Mouse (Mus musculus): ENCODE measurements around the gene Rnf144a.
"Not testable (repeated sequence)": the region's sequence is repeated elsewhere in the genome, so short reads cannot be mapped to it uniquely, and the experiment has no call there.

Gene Rnf144a

DNA sequence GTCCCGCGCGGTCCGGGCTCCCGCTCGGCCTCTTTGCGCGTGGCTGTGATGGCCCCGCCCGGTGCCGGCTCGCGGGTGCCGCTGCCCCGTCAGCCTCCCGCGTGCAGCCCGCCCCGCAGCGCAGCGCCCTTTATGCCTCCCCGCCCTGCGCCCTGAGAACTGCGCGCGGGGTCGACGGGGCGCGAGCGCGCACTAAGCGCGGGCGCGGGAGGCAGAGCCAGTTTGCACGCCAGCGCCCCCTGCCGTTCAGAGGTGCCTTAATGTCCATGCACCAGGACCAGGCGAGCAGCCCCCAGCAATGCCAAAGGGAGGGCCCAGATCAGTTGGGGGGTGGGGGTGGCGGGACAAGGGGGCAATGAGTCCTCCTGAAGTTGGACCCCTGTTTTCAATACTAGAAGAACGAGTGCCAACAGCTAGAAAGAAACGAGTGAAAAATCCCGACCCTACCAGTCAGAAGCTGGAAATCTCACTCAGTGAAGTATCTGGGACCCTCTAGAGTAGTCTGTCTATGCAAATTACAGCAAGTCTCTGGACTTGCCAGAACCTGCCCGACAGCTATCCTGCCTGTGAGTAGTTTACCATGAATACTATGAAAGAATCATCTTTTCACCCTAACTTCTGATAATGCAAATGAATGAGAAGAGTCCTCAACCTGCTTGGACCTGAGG, at the start of gene Rnf144a:
Rnf144a (minus strand) TSS at position 151 of the 668 bp plus-strand sequence.
- DNase-seq (ENCODE audit: low spot score in 2 of 2): peak; percentile 77 to 97

DNA sequence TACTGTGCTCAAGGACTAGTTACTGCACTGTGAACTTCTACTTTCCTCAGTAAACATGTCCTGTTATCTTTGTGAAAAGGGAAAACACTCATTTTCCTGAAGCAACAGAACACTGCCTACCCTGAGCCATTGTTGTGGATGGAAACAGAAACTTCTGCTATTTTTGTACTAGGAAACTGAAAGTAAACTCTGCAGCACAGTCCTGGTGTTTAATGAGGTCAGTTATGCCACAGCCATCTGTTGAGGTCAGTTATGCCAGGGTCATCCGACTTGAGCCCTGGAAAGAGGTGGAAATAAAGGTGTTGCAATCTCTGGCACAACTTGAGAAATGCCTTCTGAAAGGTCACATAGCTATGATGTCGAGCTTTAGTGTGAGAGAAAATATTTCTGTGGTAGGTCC, 45.0 kb upstream of the Rnf144a start:
- DNase-seq (ENCODE audit: low spot score in 2 of 2): no peak

DNA sequence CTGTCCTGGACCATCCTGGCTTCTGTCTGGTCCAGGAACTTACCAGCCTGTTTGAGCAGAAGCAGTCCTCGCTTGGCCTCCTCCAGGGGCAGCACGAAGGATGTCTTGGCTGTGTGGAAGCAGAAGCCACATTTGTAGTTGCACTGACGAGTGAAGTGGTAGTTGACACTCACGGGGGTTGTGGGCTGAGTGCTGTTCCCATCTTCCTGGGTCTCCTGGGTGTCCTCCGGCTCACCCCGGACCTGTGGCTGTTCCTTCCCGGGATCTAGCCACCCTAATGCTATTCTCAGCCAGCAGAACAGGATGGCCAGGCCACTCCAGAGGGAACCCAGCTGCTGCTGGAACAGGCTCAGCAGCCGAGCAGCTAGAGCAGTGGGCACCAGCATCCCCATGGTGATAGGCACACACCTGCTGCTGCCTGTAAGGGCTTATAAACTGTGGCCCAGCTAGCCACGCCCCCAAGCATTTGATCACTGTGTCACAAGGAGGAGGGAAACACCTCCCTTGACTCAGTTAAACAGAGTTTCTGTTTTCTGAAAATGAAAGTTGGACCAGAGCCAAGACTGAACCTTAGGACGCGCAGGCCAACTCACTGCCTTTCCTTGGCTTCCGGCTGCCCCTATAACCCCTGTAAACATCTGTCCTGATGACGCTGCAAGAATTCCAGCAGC, 41.1 kb upstream of the Rnf144a start, which contains the start of gene Rsad2:
Rsad2 (minus strand) TSS at position 425 of the 671 bp plus-strand sequence.
- peak; percentile 77 to 79 for DNase-seq (ENCODE audit: low spot score in 2 of 2)

DNA sequence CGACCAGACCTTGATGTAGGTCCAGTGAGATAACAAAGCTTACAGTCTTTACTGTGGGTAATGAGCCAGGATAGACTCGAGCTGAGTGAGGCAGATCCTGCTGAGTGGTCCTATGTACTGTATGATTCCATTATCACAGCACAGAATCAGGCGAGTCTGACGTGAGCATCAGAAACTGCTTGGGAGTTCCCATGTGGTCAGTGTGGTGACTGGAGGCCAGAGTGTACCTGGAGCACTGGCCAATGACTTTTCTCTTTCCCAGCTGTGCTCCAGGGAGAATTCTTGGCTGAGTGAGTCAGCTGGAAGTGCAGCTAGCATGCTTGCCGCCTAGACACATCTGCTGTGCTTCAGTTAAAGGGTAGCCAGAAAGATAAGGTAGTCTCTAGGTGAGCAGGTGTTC, 39.6 kb upstream of the Rnf144a start:
- no peak for DNase-seq (ENCODE audit: low spot score in 2 of 2)

DNA sequence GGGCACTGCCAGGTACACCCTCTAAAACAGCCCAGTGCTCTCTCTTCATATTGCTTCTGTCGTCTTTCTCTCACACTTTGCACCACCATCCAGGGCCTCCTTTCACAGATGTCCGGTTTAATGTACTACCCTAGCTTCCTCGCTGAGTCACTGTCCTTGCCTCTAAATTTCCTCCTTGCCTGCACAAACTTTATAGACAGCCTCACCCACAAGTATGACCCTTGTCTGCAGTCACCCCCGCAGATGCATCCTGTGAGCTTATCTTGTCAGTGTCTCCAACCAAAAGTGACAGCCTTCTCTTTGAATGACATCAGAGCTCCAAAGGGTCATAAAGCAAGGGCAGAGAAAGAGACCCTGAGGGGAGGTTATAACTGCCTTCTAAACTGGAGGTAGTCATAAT, 37.9 kb upstream of the Rnf144a start:
- no peak for DNase-seq (ENCODE audit: low spot score in 2 of 2)

DNA sequence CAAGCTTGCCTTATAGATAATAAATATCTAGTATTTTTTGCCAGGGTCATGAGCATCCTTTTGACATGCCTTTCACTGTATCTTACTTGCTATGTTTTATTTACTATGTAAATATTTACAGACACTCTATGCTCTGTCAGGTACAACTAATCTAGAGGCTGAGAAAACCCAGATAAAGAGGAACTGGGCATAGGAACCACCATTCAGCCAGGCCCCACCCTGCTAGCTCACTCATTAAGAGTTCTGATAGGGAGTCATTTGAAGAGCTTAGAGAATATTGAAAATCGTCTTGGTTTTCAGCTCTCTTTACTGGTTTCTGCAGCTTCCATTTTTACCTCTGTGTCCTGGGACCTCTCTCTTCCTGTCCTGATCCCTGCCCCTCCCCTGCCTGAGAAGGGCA, 36.1 kb upstream of the Rnf144a start:
- no peak for DNase-seq (ENCODE audit: low spot score in 2 of 2)

DNA sequence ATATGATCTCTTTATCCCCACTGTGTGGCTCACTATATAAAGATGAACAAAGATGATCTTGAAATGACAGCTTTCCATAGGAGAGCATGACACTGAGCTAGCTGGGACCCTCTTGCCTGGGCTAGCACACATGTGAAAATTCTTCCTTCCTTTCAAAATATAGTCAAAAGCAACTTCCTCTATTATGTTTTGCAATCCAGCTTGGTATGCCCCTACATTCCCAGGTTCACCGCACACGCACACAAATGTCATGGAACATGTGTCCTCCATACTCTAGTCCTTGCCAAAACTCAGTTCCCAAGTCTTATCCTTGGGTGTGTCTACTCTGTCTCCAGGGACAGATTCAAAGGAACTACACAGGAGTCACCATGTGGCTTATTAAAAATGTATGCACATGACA, 34.4 kb upstream of the Rnf144a start:
- DNase-seq (ENCODE audit: low spot score in 2 of 2): no peak

DNA sequence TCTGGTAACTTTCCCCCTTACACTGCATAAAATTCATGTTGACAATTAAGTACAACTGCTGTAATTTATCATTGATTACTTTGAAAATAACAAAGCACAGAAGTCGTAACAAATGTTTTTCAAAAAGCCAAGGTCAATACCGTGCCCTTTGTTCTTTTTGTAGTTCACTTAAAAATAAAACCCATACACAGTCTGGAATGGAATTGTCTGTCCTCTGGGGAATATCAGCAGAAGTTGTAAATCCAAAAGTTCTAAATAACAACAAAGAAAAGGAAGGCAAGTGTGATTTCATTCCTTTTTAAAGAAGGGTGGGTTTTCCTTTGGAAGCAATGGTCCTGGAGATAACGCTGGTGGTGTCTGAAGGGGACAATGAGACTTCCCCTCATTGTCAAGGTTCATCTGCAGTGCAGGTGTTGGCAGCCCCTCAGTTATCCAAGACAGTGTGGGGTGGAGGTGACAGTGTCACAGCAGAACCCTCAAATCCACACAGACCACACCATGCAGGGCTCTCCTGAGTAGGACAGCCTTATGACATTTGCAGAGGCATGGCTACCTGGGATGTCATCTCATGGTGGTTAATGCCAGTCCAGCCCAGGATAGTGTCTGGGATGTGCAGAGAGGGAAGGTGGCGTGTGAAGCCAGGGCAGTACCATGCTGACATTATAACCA, 31.5 kb upstream of the Rnf144a start:
- no peak for DNase-seq (ENCODE audit: low spot score in 2 of 2)

DNA sequence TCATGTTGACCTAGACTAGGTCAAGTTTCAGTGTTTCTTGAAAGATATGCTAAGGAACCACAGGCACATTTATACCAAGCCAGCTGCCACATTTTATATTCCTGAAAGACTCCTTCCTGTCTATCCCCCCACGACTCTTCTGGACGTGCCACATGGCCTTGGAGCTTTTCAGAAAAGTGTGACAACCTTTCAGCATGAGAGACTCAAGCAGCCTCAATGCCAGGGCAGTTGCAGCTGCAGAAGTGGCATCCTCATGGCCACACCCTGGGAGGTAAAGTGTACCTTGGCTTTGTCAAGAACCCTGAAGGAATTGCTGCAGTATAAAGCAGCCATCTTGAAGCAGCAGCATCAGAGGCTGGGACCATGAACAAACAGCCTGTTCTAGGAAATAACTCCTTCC, 29.5 kb upstream of the Rnf144a start:
- no peak for DNase-seq (ENCODE audit: low spot score in 2 of 2)

DNA sequence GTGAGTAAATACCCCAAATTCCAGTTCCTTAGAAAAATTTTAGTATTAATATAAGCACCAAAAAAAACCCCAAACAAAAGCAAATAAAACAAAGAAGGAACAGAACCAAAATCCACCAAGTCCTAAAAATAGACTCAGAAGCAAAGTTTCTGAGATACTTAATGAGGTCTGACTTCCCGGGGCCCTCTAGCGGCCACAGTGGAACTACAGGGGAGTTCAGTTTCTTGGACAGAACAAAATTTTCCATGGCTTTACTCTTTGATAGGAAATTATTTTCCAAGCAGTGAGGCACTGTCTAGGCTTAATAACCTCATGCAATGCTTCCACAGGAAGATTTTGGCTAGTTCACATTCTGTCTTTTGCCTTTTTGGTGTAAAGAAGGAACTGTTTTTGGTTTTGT, 29.0 kb upstream of the Rnf144a start:
- DNase-seq (ENCODE audit: low spot score in 2 of 2): peak; percentile 14 to 56

DNA sequence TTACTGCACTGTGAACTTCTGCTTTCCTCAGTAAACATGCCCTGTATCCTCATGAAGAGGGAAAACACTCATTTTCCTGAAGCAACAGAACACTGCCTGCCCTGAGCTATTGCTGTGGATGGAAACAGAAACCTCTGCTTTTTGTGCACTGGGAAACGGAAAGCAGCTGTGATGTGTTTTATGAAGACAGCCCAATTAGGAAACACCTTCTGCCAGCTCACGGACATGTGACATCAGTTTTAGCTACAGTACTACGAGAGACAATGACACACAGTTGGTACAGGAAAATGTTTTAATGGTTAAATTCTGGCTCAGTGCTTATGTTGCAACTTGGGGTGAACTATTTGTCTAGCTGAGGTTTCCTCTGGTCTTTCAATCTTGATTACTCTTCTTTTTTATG, 24.3 kb upstream of the Rnf144a start:
- no peak for DNase-seq (ENCODE audit: low spot score in 2 of 2)

DNA sequence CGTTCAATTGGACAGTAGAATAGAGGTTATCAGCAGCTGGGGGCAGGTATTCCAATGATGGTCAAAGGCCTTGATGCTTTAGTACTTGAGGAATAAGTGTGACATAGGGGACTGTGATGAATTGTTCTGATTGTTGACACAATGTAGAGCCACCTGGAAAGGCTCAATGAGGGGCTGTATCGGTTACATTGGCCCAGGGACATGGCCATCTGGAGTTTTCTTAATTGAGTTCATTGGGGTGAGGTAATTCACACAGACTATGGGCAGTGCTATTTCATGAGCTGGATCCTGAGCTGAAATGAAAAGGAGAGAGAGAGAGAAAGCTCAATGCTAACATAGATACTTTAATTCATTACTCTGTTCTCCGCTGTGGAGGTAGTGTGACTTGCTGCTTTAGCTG, 22.9 kb upstream of the Rnf144a start:
- no peak for DNase-seq (ENCODE audit: low spot score in 2 of 2)

DNA sequence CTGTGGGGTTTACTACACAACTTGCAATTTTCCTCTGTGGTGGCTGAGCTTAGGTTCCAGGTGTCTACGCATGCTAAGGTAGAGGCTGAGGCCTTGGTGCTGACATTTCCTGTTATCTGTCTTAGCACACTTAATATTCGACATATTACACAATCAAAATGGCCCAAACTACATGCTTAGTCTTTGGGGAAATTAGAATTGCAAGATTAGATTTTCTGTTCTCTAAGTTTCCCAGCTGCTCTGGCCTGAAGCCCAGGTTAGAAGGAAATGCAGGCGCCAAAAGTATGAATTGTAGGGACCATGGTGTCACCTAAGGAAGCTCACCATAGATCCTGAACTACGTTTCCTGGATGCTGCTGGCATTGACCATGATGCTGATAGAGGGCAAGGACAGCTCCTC, 21.3 kb upstream of the Rnf144a start:
- no peak for DNase-seq (ENCODE audit: low spot score in 2 of 2)

DNA sequence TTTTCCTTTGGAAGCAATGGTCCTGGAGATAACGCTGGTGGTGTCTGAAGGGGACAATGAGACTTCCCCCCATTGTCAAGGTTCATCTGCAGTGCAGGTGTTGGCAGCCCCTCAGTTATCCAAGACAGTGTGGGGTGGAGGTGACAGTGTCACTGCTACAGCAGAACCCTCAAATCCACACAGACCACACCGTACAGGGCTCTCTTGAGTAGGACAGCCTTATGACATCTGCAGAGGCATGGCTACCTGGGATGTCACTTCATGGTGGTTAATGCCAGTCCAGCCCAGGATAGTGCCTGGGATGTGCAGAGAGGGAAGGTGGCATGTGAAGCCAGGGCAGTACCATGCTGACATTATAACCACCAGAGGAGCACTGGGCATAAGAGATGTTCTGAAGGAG, 13.7 kb upstream of the Rnf144a start:
- not testable (repeated sequence) for DNase-seq (ENCODE audit: low spot score in 2 of 2)

DNA sequence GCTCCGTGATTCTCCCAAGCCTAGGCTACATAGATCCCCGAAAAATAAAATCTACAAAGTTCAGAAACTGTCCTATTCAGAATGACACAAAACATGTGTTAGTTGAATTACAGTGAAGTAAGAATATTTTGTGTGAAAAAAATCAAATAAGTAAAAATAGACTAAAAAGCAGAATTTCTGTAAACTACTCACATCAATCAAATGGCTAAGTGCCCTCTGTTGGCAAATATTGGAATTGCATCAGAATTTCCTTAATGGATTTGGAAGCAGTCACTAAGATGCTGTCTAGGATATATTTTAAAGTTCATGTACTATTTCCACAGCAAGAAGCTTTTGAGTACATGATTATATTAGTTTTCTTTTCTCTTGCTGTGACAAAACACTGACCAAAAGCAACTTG, 9.8 kb upstream of the Rnf144a start:
- peak in 1 of 2 experiments; percentile 43 for DNase-seq (ENCODE audit: low spot score in 2 of 2)

DNA sequence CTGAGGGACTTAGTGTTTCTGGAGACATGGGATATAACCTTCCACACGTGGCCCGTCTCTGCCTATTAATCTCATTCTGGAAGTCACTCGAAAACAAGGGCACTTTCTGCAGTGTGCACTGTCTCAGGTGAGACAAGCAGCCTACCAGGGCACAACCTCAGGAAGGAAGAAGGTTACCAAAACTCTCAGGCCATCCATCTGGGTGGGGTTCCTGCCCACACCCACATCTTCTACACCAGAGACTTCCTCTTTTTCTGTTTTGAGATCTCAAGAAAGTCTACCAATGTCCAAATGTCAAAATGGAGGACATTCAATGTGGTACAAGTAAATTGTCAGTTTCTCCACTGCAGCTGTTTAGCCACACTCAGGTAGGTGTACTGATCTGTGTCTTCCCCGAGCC, 3.3 kb upstream of the Rnf144a start:
- DNase-seq (ENCODE audit: low spot score in 2 of 2): no peak

DNA sequence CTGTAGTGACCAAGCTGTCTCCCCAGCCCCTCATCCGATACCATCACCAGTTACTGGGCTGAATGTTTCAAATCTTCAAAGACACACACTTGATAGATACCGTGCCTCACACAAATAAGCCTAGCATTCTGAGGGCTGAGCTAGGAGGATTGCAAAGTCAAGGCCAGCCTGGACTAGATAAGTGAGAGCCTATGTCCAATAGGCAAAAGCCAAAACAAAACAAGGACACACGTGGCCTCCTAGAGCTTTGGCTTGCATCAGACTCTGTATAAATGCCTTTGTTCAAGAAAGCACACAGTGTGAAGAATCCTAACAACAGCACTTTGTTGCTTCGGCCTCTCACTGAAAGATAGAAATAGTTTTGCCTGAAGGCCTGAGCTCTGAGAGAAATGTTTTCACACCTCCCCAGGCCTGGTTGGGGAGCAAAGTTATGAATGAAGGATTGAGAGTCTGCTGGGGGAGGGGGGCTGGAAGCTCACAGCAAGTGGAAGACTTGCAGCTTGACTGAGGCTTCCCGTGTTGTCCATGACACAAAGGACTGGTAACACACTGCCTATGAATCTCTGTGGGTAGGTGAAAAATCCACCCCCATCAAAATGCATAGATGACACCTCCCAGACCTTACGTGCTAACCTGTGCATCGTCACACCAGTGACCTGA, 1.7 kb upstream of the Rnf144a start:
- no peak for DNase-seq (ENCODE audit: low spot score in 2 of 2)

DNA sequence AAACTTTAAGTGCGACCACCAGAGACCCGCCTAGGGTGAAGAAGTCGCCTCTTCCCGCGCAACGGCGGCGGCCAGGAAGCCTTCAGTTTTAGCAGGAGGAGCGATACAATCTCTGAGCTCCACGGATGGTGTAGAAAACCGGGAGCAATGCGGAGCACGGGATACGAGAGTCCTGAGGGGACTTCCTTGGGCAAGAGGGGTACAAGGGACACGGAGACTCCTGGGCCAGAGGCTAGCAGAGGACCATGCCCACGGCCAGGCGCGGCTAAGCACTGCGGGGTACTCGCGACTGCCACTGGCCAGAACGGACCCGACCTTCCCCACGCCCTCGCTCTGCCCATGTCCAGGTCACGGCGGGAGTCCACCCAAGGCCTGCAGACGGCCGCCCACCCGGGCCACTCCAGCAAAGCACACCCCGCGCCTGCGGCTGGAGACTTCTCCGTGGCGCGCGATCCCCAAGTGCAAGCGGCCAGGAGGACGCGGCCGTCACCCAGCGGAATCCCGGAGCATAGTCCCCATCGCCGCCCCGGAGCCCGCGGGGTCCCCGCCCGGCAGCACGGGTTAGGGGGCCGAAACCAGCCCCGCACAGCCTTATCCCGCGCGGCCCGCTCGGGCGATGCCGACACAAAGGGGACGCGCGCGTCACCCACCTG, 477 bp downstream of the Rnf144a start:
- peak; percentile 37 to 40 for DNase-seq (ENCODE audit: low spot score in 2 of 2)

DNA sequence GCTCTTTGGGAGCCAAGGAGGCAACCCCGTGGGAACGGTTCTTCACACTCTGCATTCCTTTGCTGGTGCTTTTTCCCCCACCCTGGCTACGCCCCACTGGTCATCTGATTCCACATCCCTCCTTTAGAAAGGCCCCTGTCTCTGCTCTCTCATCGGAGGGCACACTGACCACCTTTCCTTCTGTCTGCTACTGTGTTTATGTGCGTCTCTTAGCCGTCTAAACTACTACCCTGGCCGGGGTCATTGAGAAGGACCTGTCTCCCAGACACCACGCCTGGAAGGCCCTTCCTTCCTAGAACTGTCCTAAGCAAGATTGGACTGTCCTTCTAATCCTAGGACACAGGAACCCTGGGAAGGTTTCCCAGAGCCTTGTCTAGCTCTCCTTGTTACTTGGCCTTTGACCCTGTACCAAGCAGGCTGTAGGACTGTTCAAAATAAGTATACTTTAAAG, 1.1 kb downstream of the Rnf144a start:
- DNase-seq (ENCODE audit: low spot score in 2 of 2): no peak

DNA sequence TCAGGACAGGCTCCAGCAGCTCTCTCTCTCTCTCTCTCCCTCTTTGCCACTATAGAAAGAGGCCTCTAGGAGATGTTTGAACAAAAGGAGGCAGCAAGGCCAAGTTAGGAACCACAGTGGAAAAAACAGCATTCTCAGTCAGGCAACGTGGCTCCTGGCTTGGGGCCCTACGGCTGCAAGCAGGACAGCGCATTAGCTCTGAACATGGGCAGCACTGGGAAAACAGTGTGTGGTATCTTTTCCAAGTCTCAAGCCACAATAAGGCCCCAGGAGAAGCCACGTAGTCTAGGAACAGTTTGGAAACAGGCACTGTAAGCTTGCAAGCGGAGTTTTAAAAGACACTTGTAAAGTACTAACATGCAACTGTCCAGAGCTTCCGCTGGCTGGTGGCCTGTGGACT, 2.3 kb downstream of the Rnf144a start:
- no peak for DNase-seq (ENCODE audit: low spot score in 2 of 2)

DNA sequence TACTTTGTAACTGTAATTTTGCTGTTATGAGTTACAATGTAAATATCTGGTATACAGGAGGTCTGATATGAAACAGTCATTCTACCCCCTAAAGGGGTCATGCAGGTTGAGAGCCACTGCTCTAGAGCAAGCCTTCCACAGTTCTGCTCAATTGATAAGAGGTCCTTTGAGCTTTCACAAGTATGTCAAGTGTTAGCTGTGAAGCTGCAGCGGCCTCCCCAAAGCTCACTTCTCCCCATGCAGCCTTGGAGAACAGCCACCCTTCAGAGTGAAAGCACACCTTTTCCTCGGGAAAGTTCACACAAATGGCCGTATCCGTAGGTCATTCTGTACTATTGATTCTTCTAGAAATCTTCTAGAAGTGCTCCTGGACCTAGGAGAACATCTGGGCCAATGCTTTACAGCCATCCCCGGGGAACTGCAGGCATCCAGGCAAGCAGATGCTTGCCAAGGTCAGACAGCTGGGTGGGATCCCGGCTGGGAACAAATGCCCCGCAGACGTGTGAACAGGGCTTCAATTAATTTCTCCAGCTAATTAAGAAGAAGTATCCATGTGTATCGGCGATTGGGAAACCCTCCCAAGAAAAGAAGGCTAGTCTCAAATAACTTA, 3.1 kb downstream of the Rnf144a start:
- DNase-seq (ENCODE audit: low spot score in 2 of 2): no peak
